Mouse (Mus musculus): Measurements from ENCODE around the gene 0610009B22Rik. TPM values are rescaled to one million over a fixed set of nuclear protein-coding genes. Genes with fewer than 3 reads are reported as not detected.
"Not testable (repeated sequence)": the region's sequence is repeated elsewhere in the genome, so short reads cannot be mapped to it uniquely, and the experiment has no call there.

The 0610009B22Rik gene
- total RNA-seq (2021) = 10 to 100 TPM; 52.9 to 65.3 TPM
- long read RNA-seq, experiment 1, transcript 0610009B22Rik-201 (2 exons, 813 nt) = major isoform, 85 of 115 reads
- long read RNA-seq, experiment 1, partial matches to known transcripts = 0 of 115 reads
- long read RNA-seq, experiment 1, other reads (novel, unspliced or antisense) = 30 of 115 reads
- long read RNA-seq, experiment 2, transcript 0610009B22Rik-201 (2 exons, 813 nt) = major isoform, 18 of 20 reads
- long read RNA-seq, experiment 2, partial matches to known transcripts = 0 of 20 reads
- long read RNA-seq, experiment 2, other reads (novel, unspliced or antisense) = 2 of 20 reads

DNA sequence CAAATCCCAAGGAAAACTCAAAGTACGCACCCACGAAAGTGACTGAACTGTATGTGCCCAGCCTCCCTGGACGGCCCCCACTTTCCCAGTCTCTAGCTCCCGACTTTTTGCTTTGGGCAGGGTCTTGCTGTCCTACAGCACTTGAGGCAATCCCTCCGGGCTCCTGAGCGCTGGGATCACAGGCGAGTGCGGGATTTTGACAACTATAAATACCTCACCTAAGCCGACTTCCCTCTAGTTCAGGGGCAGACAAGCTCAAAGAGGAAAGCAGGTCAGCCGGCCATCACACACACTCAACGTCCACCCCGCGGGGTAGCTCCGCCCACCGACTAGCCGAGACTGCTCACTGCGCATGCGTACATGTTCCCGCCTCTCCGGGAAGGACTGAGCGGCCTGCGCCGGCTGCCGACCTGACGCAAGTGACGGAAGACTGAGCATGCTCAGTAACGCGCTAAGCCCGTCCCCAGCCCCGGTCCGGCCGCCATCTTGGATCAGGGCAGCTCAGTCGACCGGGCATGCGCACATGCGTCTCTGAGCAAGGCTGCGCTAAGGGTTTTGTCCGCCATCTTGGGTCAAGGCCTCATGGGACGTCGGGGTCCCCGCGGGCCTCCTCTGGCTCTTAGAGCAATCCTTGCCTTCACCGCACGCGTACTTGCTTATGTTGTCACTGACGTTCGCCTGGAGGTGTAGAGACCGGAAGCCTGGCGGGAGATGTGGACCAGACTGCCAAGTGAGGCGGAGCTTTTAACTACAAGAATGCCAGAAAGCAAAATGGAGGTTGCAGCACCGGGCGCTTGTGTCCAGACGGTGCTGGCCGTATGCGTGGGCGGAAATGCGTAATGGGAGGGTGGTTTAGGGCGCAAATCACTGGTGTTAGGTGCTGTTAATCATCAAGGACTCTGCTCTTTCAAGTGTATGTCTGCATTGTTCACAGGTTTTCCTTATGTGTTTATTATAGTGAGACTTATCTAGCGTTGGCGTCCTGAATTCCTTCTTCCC lies at the start of gene 0610009B22Rik:
TSS of gene 0610009B22Rik (minus strand) at position 545 of the 999 bp plus-strand sequence.
- peak; percentile 100 for DNase-seq

DNA sequence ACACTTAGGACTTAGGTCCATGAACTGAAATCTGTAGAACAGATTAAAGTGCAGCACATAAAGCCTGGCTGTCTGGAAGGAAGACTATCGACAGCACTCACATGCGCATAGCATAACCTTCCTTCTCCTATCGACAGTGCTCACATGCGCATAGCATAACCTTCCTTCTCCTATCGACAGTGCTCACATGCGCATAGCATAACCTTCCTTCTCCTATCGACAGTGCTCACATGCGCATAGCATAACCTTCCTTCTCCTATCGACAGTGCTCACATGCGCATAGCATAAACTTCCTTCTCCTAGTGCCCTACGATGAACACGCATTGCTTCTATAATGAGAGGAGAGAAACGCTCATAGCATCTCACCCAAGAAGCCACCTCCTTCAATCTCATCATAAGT lies 45.5 kb upstream of the 0610009B22Rik start:
- DNase-seq = not testable (repeated sequence)

DNA sequence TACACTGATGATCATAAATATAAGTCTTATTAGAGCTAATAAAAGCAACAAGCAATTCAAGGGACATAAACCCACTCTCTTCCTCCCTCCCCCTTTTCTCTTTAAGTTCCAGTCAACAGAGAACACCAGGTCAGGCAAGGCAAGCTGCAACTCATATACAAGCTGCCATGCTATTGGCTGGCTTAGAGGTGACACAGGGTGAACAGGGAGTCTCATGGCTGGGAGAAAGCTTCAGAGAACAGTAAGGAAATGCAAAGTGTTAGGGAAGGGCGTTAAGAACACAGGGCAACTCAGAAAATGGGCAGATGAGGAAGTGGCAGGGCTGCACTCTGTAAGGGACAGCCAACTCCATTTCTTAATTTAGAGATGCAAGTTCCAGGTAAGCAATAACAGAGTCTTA lies 44.2 kb upstream of the 0610009B22Rik start:
- DNase-seq = no peak

GRCm38 (mm10) chr11:51721066-51721465 lies 32.4 kb upstream of the 0610009B22Rik start:
- DNase-seq = no peak

DNA sequence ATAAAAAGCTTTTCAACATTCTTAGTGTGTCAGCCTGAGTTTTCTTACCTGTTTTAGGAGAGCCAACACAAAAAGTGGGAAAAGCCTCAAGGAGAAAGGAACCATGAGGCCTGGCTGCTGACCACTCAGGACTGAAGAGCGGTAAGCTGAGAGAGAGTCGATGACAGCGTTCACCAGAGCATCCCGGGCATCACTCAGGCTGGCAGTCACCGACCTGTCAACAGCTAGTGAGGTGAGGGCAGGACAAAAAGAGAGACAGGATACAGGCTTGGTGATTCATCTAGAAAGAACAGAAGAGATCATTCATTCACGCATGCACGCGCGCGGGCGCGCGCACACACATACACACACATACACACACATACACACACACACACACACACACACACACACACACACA lies 18.4 kb upstream of the 0610009B22Rik start:
- DNase-seq = no peak

DNA sequence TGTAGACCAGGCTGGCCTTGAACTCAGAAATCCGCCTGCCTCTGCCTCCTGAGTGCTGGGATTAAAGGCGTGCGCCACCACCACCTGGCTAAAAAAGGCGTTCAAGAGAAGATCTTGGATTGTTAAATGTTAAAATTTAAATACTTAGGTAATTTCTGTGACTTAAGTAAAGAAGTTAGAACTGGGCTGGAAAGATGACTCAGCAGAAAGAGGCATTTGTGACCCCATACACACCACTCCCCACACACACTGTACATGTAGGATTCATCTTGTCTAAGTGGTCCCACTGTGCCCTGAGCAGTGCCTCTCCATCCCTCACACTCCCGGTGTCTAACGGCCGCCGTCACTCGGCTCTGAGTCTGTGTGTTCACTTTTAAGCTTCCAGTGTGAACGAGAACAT lies 17.8 kb upstream of the 0610009B22Rik start:
- DNase-seq = no peak

GRCm38 (mm10) chr11:51703379-51703998 lies 14.8 kb upstream of the 0610009B22Rik start:
- peak in 1 of 2 experiments; percentile 23 for DNase-seq

DNA sequence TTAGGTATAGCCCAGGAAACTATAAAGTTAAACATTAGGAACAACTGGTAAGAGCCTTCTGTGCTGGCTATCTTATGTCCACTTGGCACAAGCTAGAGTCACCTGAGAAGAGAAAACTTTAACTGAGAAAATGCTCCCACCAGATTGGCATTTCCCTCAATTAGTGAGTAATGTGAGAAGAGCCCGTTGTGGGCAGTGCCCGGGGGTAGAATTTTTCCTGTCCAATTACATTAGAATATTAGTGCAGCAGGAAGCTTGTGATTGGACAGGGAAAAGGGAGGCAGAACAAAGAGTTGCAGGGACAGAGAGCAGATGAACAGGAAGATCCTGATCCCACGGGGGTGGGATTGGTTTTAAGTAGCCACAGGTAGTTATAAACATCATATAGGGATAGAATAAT lies 14.2 kb upstream of the 0610009B22Rik start:
- no peak for DNase-seq

- DNase-seq = no peak
These were observed 6.3 kb upstream of the 0610009B22Rik start for GRCm38 (mm10) chr11:51694984-51695383.

- DNase-seq = not testable (repeated sequence)
These were observed 1.9 kb upstream of the 0610009B22Rik start for GRCm38 (mm10) chr11:51690597-51690996.

DNA sequence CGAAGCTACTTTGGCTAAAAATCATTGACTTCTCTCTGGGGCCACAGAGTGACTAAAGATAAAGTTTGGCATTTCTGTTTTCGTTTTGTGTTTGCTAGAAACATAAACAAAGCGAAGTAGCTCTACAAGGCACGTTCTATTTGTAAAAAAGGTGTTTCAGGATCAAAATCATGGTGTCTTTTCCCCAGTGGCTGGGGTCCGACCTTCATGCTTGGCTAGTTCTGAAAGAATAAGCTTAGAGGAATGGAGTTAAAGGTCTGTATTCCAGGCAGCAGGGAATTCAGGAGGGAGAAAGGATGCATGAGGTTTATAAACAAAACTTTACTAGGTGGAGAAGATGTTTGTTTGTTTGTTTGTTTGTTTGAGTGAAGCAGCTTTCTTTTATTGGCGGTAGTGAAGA lies 669 bp upstream of the 0610009B22Rik start:
- DNase-seq = no peak

GRCm38 (mm10) chr11:51681976-51682374 lies 6.7 kb downstream of the 0610009B22Rik start:
- no peak for DNase-seq

DNA sequence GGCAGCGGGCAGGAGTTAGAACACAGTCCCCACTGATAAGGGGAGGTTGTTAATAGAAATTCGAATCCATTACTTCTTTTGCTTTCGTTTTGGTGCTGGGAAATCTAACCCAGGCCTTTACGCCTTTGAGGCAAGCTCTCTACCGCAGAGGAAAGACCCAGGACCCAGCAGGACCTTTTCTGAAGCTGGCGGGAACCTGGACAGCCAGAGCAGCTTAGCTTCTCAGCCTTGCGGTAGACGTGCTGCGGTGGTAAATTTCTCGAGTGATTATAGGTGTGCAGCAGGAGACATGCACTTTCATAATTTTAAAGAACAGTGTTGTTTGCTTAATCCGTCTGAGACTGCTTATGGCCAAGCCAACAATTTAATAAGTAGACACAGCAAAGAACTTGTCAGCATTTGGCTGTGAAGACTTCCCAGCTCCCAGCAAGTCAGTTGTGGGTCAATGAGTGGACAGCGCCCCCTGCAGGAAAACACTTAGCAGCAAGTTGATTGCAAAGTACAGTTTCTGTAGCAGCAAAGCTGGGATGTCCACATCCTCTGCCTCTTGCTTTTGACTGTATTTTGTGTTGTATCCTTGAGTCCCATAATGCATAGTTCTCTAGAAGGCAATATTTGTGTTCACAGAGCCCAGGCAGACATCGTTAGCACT lies 7.2 kb downstream of the 0610009B22Rik start:
- DNase-seq = peak; percentile 90 to 92

- DNase-seq = no peak
These were observed 9.2 kb downstream of the 0610009B22Rik start for GRCm38 (mm10) chr11:51679466-51679865.

- no peak for DNase-seq
These were observed 10.8 kb downstream of the 0610009B22Rik start for GRCm38 (mm10) chr11:51677737-51678418.

- DNase-seq = no peak
These were observed 13.3 kb downstream of the 0610009B22Rik start for GRCm38 (mm10) chr11:51675386-51675785.

DNA sequence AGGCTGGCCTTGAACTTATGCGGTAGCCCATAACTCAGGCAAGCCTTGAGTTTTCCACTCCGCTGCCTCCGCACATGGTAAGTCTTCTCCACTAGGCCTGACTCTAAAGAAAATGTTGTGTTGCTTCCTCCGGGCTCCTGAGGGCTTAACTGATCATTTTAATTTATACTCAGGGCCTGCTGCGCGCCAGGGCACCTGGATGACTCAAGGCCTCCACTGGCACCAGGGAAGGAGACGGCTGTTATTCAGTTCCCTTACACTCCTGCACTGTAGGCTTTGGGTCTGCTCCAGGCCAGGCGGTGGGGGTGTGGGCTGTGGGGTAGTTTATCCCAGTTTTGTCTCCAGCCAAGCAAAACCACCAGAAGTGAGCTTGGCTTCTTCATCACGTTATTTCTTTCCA lies 15.4 kb downstream of the 0610009B22Rik start:
- peak; percentile 42 to 49 for DNase-seq

DNA sequence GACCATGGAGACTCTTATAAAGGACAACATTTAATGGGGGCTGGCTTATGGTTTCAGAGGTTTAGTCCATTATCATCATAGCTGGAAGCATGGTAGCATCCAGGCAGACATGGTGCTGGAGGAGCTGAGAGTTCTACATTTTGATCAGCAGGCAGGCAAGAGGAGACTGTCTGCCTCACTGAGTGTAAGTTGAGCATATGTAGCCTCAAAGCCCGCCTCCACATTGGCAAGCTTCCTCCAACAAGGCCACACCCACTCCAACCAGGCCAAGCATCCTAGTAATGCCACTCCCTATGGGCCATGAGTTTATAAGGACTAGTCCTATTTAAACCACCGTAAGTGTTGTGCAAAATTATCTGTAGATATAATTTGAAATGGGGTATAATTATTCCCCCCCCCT lies 17.3 kb downstream of the 0610009B22Rik start:
- DNase-seq = no peak

GRCm38 (mm10) chr11:51670846-51671245 lies 17.8 kb downstream of the 0610009B22Rik start:
- no peak for DNase-seq

DNA sequence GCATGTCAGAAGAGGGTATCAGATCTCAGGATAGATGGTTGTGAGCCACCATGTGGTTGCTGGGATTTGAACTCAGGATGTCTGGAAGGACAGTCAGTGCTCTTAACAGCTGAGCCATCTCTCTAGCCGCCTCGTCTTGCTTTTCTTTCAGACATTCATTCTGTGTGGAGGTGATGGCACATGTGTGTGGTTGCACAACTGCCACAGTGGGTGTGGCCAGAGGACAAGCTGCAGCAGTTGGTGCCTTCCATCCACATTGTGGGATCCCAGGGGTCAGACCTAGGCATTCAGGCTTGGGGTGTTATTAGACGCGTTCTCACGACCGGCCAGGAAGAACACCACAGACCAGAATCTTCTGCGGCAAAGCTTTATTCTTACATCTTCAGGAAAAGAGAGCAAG lies 23.9 kb downstream of the 0610009B22Rik start:
- DNase-seq = not testable (repeated sequence)

- DNase-seq = no peak
These were observed 26.0 kb downstream of the 0610009B22Rik start for GRCm38 (mm10) chr11:51662632-51663031.
